Mouse (Mus musculus): ENCODE results near the gene Itsn2. TPM values are rescaled to one million over a fixed set of nuclear protein-coding genes. Genes with fewer than 3 reads are reported as not detected.
"Not testable (repeated sequence)": the region's sequence is repeated elsewhere in the genome, so short reads cannot be mapped to it uniquely, and the experiment has no call there.

Itsn2 gene
- polyA plus RNA-seq, 1 experiment, result 0.84 TPM

DNA sequence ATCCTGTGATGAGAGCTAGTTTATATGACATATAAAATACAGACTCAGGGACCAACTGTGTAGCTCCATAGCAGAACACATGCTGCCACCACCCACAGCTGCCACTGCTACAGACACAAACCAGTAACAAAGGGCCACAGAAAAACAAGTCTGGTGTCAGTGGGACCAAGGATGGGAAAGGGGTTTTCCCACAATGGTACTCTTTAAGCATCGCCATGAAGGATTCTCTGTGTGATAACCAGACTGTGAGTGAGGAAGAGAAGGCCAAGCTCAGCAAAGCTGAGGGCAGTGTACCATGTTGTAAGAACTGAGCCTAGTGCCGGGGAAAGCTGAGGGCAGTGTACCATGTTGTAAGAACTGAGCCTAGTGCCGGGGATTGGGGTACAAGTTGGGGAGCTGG lies 98.8 kb downstream of the Itsn2 start:
- H3K36me3 ChIP-seq (ENCODE audit: control insufficient read depth), result peaks cover 32% of the 10 kb centered on the region
- no peaks in the 10 kb centered on the region for H3K27me3 ChIP-seq (ENCODE audit: control insufficient read depth)
- peaks cover 9% of the 10 kb centered on the region for H3K4me1 ChIP-seq (ENCODE audit: control insufficient read depth)
- H3K9me3 ChIP-seq (ENCODE audit: control insufficient read depth, low read length), result peaks cover 3% of the 10 kb centered on the region; the same call in 1 of the 2 replicates
- no peak overlapping the region for H3K4me3 ChIP-seq (replicated peaks)
- no peak for TF ChIP-seq TAL1 (IDR thresholded peaks at IDR 0.05; ENCODE audit: low read length)
- no peak for TF ChIP-seq GATA1 (IDR thresholded peaks at IDR 0.05; ENCODE audit: low read length)

DNA sequence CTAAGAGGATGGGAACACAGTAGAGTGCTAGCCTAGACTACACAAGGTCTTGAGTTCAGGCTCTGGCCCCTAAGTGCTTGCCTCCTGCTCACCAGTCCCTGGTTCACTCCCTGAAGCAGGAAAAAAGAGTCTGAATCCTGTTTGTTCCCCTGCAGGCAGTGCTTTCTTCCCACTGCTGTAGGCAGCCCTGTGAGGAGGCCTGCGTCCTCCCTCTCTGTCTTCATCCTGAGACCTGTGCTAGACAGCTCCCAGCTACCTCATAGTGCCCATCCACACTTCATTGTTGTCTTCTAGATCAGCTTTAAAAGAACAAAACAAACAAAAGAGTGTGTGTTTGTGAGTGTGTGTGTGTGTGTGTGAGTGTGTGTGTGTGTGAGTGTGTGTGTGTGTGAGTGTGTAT lies 102.1 kb downstream of the Itsn2 start:
- Histone ChIP-seq H3K9me3 (ENCODE audit: control insufficient read depth, low read length) (peaks cover 3% of the 10 kb centered on the region; the same call in 1 of the 2 replicates), H3K36me3 (ENCODE audit: control insufficient read depth) (peaks cover 41% of the 10 kb centered on the region), H3K4me3 (replicated peaks) (no peak overlapping the region), H3K27me3 (ENCODE audit: control insufficient read depth) (no peaks in the 10 kb centered on the region), H3K4me1 (ENCODE audit: control insufficient read depth) (peaks cover 12% of the 10 kb centered on the region)
- TF ChIP-seq GATA1 (IDR thresholded peaks at IDR 0.05; ENCODE audit: low read length), result no peak
- no peak for TF ChIP-seq TAL1 (IDR thresholded peaks at IDR 0.05; ENCODE audit: low read length)

DNA sequence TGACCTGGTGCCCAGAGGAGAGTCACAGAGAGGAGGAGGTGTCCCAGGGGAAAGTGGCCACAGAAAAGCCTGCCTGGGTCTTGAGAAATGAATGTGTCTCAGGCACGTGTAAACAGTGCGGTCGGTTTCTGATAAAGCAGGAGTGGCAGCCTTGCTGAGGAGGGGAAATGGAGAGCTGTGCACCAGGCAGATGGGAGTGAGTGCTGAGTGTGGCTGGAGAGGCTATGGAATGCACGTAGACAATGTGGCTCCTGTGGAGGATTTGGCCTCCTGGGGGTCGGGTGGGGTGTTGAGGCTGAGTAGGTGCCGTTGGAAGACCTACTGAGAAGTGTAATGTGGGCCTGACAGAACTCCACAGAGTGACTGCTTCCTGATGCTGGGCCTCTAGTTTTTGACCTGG lies 113.2 kb downstream of the Itsn2 start:
- H3K9me3 ChIP-seq (ENCODE audit: control insufficient read depth, low read length); H3K27me3 ChIP-seq (ENCODE audit: control insufficient read depth); H3K4me1 ChIP-seq (ENCODE audit: control insufficient read depth); H3K4me3 ChIP-seq (replicated peaks): not testable (repeated sequence)
- H3K36me3 ChIP-seq (ENCODE audit: control insufficient read depth), result peaks cover 66% of the 10 kb centered on the region

DNA sequence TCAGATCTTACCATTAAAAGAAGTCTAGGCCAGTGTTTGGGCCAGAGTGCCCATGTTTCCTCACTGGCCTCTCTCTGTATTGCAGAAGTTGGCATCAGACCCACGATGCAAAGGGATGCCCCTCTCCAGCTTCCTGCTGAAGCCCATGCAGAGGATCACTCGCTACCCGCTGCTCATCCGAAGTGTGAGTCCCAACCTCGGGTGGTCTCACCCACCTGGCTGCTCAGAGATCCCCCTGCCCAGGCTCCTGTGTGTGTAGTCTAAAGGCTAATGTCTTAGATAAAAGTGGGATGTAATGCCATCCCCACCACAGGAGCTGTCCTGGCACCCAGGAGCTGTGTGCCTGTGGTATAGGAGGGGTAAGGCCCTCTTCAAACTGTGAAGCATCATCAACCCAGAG lies 113.7 kb downstream of the Itsn2 start:
- H3K4me1 ChIP-seq (ENCODE audit: control insufficient read depth), result no peaks in the 10 kb centered on the region; the same call in 1 of the 2 replicates
- peaks cover 63% of the 10 kb centered on the region for H3K36me3 ChIP-seq (ENCODE audit: control insufficient read depth)
- H3K27me3 ChIP-seq (ENCODE audit: control insufficient read depth), result no peaks in the 10 kb centered on the region
- TF ChIP-seq GATA1 (IDR thresholded peaks at IDR 0.05; ENCODE audit: low read length) (no peak), TAL1 (IDR thresholded peaks at IDR 0.05; ENCODE audit: low read length) (no peak)
- H3K9me3 ChIP-seq (ENCODE audit: control insufficient read depth, low read length), result no peaks in the 10 kb centered on the region
- H3K4me3 ChIP-seq (replicated peaks), result no peak overlapping the region

DNA sequence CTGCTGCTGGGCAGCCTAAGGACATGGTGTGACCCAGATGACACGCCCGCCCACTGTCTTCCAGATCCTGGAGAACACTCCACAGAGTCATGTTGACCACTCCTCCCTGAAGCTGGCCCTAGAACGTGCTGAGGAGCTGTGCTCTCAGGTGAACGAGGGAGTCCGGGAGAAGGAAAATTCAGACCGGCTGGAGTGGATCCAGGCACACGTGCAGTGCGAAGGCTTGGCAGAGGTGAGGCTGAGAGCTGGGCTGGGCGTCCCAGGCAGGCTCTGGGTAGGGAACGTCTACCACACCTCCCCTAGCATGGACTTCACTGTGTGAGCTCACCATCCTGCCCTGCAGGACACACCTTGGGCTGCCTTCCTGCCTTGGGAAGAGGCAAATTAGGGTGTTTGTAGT lies 114.5 kb downstream of the Itsn2 start:
- TF ChIP-seq TAL1 (IDR thresholded peaks at IDR 0.05; ENCODE audit: low read length) (no peak), GATA1 (IDR thresholded peaks at IDR 0.05; ENCODE audit: low read length) (no peak)
- Histone ChIP-seq H3K4me1 (ENCODE audit: control insufficient read depth) (no peaks in the 10 kb centered on the region; the same call in 1 of the 2 replicates), H3K9me3 (ENCODE audit: control insufficient read depth, low read length) (no peaks in the 10 kb centered on the region), H3K4me3 (replicated peaks) (no peak overlapping the region), H3K27me3 (ENCODE audit: control insufficient read depth) (no peaks in the 10 kb centered on the region), H3K36me3 (ENCODE audit: control insufficient read depth) (peaks cover 65% of the 10 kb centered on the region)

DNA sequence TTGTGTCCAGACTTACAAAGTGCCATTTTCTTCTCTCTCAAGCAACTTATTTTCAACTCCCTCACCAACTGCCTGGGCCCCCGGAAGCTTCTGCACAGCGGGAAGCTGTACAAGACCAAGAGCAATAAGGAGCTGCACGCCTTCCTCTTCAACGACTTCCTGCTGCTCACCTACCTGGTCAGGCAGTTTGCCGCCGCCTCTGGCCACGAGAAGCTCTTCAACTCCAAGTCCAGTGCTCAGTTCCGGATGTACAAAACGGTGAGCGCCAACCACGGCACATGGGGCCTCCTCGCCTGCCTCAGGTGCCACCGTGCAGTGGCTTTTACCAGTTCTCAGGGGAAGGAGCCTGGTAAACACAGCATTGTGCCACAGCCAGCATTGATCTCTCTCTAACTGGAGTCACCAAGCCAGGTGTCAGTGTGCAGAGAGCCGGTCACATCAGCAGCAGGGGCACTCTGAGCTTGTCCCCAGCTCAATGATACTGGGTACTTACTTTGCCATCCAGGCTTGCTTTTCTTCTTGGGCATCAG lies 115.1 kb downstream of the Itsn2 start:
- TF ChIP-seq GATA1 (IDR thresholded peaks at IDR 0.05; ENCODE audit: low read length) (no peak), TAL1 (IDR thresholded peaks at IDR 0.05; ENCODE audit: low read length) (no peak)
- Histone ChIP-seq H3K4me1 (ENCODE audit: control insufficient read depth) (no peaks in the 10 kb centered on the region; the same call in 1 of the 2 replicates), H3K36me3 (ENCODE audit: control insufficient read depth) (peaks cover 66% of the 10 kb centered on the region), H3K4me3 (replicated peaks) (no peak overlapping the region), H3K9me3 (ENCODE audit: control insufficient read depth, low read length) (no peaks in the 10 kb centered on the region), H3K27me3 (ENCODE audit: control insufficient read depth) (no peaks in the 10 kb centered on the region)

DNA sequence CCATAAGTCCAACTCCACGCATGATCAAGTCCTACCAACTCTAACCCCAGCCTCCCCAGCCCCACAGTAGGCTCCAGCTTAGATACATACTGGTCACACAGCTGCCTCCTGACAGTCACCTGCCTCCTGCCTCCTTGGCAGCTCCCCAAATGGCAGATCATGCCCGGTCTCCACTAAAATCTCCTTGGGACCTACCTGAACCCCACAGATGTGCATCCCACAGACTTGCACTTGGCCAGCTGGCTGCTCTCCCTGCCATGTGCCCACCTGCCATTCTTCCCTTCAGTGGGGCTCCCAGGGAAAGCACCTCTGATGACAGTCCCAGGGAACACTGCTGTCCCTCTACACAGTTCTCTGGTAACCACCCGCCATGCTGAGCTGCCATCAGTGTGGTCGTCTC lies 115.9 kb downstream of the Itsn2 start:
- H3K36me3 ChIP-seq (ENCODE audit: control insufficient read depth), result peaks cover 70% of the 10 kb centered on the region

DNA sequence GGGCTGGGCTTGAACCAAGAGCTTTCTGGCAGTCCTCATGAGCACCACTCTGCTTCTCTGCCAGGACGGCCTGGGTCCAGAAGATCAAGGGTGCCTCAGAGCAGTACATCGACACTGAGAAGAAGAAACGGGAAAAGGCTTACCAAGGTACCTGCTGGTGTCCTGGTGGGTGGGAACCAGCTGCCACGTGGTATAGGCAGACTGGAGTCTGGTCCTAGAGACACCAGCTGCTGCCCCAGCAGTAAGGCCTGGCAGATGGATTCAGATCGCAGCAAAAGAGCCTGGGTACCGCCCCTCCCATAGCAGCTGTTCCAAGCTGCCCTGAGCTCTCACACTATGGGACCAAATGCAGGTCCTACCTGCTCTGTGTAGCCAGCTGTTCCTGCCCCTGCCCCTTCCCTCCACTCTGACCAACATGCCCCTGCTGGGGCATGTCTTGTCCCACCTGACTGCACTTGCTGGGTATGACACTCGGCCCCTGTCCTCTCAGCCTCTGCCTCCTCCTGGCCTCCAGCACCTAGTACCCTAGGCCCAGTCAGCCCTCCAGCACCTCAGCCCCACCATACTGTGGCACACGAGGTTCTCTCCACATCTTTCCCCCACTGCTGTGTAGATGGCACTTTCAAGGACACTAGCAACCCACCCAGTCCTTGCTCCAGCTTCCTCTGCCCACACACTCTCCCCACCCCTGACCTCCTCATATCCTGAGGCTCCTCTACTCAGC lies 116.6 kb downstream of the Itsn2 start:
- peaks cover 75% of the 10 kb centered on the region for H3K36me3 ChIP-seq (ENCODE audit: control insufficient read depth)
- H3K4me1 ChIP-seq (ENCODE audit: control insufficient read depth), result peaks cover 2% of the 10 kb centered on the region

More for the DNA sequence above, 115.9 kb downstream of the Itsn2 start:
- no peak overlapping the region for H3K4me3 ChIP-seq (replicated peaks)
- no peaks in the 10 kb centered on the region for H3K9me3 ChIP-seq (ENCODE audit: control insufficient read depth, low read length)
- TF ChIP-seq TAL1 (IDR thresholded peaks at IDR 0.05; ENCODE audit: low read length) (no peak), GATA1 (IDR thresholded peaks at IDR 0.05; ENCODE audit: low read length) (no peak)
- H3K27me3 ChIP-seq (ENCODE audit: control insufficient read depth), result no peaks in the 10 kb centered on the region
- H3K4me1 ChIP-seq (ENCODE audit: control insufficient read depth), result no peaks in the 10 kb centered on the region; the same call in 1 of the 2 replicates

DNA sequence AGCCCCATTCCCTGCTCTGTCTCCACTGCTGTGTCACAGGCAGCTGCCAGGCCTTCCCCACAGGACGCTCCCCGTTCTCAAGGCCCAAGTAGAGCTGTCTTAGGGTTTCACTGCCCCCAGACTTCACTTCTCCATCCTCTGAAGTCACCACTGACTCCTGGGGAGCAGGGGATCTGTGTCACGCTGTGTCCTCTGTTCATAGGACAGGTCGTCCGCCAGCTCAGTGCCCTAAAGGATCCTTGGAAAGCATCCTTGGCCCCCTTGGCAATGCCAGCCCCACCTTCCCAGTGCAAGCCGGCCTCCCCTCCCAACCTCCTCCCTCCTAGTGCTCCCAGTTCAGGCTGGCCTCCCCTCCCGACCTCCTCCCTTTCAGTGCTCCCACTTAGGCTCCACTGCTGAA lies 117.5 kb downstream of the Itsn2 start:
- Histone ChIP-seq H3K4me3 (replicated peaks) (no peak overlapping the region), H3K4me1 (ENCODE audit: control insufficient read depth) (peaks cover 7% of the 10 kb centered on the region), H3K9me3 (ENCODE audit: control insufficient read depth, low read length) (no peaks in the 10 kb centered on the region), H3K27me3 (ENCODE audit: control insufficient read depth) (no peaks in the 10 kb centered on the region), H3K36me3 (ENCODE audit: control insufficient read depth) (peaks cover 81% of the 10 kb centered on the region)
- TF ChIP-seq GATA1 (IDR thresholded peaks at IDR 0.05; ENCODE audit: low read length) (no peak), TAL1 (IDR thresholded peaks at IDR 0.05; ENCODE audit: low read length) (no peak)

More for the DNA sequence above, 116.6 kb downstream of the Itsn2 start:
- TF ChIP-seq GATA1 (IDR thresholded peaks at IDR 0.05; ENCODE audit: low read length) (no peak), TAL1 (IDR thresholded peaks at IDR 0.05; ENCODE audit: low read length) (no peak)
- H3K9me3 ChIP-seq (ENCODE audit: control insufficient read depth, low read length), result no peaks in the 10 kb centered on the region
- H3K27me3 ChIP-seq (ENCODE audit: control insufficient read depth), result no peaks in the 10 kb centered on the region
- H3K4me3 ChIP-seq (replicated peaks), result no peak overlapping the region

All from erythroblast, embryonic 14.5 days (primary cell).